Mouse (Mus musculus) embryonic fibroblast, embryonic 13.5 days (primary cell): ENCODE measurements around the gene Fggy.

Experiments
- CTCF ChIP-seq: IDR thresholded peaks from 2 replicates; pipeline ENCODE4 v1.5.1; 2011; ENCODE audit warnings: mild to moderate bottlenecking, control low read depth, low read length, moderate library complexity, borderline replicate concordance; ENCODE audit not compliant: insufficient read depth
- POLR2A ChIP-seq: IDR thresholded peaks from 2 replicates; pipeline ENCODE4 v1.6.1; 2011; ENCODE audit warnings: low read depth, mild to moderate bottlenecking, control low read depth, low read length, moderate library complexity

DNA sequence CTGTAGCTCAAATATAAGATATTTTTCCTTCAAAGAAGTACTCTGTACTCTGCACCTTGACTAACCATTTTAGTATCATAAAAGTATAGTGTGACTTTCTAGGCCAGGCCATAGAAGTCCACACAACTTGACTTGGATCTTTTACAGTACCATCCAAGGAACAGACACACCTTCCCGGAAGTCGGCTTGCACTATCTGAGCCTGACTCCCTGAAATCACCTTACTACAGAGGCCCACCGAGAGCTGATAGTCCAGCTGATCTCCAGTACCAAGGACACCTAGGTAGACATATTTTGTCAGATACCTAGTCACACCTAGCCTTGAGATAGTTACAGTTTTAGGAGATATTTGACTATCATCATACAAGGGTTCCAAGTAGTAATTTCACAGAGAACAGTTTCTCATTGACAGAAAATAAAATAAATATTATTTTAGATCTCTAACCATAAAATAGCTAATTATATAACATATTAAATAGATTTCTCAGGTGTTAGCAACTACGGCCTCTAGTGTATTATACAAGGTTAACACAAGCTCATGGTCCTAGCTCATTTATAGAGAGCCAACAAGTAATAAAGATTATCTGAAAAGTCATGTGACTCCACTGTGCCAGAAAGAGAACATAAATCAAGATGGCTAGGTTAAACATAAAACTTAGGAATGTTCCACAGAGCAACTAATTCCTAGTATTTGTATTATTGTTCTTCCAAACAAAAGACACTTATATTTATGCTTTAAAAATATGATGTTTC, 15.1 kb upstream of the Fggy start:
- TF ChIP-seq POLR2A (no peak), CTCF (no peak)
